Mouse (Mus musculus) bone marrow, adult 2 months (tissue): Measurements from ENCODE around the gene Pakap.

ENCODE experiments used
- CTCF ChIP-seq: fragments of 200-500 bp; IDR thresholded peaks from 2 replicates; pipeline ENCODE4 v1.5.1; 2011; ENCODE audit warnings: low read length, control low read depth; ENCODE audit not compliant: control insufficient read depth, insufficient read depth
- POLR2A ChIP-seq: fragments of 200-500 bp; IDR thresholded peaks from 2 replicates; pipeline ENCODE4 v1.6.1; 2011; ENCODE audit warnings: low read depth, mild to moderate bottlenecking, control low read depth, low read length, borderline replicate concordance; ENCODE audit not compliant: control insufficient read depth

DNA sequence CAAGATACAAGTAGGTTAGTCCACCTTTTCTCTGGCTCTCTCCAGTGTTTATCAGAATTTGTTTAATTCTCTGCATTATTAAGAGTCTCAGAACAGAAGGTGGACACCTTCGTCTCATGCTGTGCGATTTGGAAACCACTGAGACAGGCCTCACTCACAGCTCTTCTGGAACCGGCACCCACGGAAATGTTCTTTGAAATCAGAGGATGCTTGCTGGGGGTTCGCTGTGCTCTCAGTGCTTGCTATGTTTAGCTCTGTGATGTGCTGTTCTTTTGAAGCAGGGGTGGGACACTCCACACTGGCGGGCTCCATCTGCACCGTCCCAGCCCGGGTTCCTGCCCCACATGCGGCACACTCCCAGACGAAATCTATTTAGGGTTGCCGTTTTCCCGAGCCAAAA lies 88.4 kb downstream of the Pakap start:
- no peak for TF ChIP-seq POLR2A
- TF ChIP-seq CTCF = no peak
